Mouse (Mus musculus) splenic B cell, adult 2 months (primary cell): ENCODE measurements at regions not wholly inside any gene's neighbourhood (a gene's known extent, or its start where the extent isn't known, plus 50 kb on each side); places are given as distances from the start of the nearest gene placed in this dataset.

Experiments used
- DNase-seq: peaks from one replicate; pipeline ENCODE4 v3.0.0-alpha.2; 2011; ENCODE audit warnings: low read depth, low spot score
- H3K27me3 ChIP-seq: 2 replicates; pipeline ENCODE4 v1.6.1; 2012; ENCODE audit warnings: mild to moderate bottlenecking, low read length, moderate library complexity, mixed read lengths; ENCODE audit not compliant: control insufficient read depth, poor library complexity, insufficient read depth, severe bottlenecking
- H3K36me3 ChIP-seq: 2 replicates; pipeline ENCODE4 v1.6.1; 2012; ENCODE audit warnings: mild to moderate bottlenecking, low read length, moderate library complexity, mixed read lengths; ENCODE audit not compliant: control insufficient read depth, poor library complexity, insufficient read depth, severe bottlenecking

DNA sequence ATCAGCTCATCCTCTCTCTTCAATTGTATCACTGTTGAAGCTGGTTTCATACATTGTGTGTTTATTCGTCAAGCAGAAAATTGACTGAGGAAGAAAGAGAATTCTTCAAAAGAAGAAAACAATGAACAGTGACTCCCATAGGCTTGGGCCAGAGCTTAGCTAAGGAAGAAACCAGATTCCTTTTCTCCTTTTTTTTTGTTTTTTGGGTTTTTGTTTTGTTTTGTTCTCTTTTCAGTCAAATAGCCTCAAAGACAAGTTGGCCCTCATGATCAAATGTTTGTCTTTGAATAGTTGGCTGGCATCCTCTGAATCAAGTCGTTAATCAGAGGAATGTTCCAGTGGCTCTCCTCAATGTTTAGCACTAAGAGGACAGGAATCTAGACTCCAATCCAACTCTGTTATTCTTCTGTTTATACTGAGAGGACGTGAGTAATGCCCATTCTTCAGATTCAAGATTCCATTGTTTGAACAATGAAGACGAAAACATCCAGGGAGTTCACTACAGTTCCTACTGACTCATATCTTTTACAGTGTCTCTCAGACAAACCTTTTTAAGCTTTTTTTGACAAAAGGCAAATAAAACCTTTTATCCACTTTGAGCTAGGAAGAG lies 86.1 kb upstream of the Adgrl4 start:
- no peaks in the 10 kb centered on the region for H3K36me3 ChIP-seq
- no peaks in the 10 kb centered on the region for H3K27me3 ChIP-seq
- no peak for DNase-seq

GRCm38 (mm10) chr3:151366302-151366701 lies 71.4 kb upstream of the Adgrl4 start:
- Histone ChIP-seq H3K27me3 (no peaks in the 10 kb centered on the region), H3K36me3 (no peaks in the 10 kb centered on the region)
- DNase-seq = no peak

- H3K27me3 ChIP-seq = no peaks in the 10 kb centered on the region
- no peaks in the 10 kb centered on the region for H3K36me3 ChIP-seq
- DNase-seq = no peak
Observed at GRCm38 (mm10) chr3:151366707-151367306, 70.9 kb upstream of the Adgrl4 start.

DNA sequence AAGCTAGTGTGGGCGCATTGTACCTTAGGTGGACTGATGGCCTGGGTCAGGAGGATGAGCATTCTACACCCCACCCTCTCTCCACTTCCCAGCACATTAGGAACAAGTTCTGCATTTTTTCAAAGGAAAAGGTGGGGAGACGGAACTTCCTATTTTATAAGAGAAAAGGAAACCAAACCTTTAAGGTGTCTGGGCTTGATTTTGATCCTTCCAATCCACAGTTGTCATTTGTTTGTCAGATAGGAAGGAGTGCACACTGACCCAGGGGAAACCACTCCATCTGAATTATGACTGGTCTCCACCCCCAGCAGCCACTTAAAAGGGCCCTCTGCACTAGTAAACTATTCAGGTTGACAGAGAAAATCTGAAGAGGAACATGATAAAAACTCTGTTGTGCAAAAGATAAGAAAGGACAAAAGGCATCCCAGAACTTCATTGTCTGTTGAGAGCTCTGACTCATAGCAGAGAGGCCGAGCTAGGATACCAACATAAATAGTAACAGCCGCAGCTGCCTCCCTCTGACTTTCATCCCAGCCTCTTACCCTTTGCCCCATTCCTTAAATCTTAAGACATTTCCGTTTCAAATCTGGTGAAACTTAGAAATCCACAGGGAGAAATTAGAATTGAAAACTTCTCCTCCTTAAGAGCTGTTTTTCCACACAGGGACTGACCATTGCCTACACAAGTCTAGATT lies 54.2 kb upstream of the Adgrl4 start:
- H3K36me3 ChIP-seq = no peaks in the 10 kb centered on the region
- DNase-seq = no peak
- H3K27me3 ChIP-seq = no peaks in the 10 kb centered on the region

DNA sequence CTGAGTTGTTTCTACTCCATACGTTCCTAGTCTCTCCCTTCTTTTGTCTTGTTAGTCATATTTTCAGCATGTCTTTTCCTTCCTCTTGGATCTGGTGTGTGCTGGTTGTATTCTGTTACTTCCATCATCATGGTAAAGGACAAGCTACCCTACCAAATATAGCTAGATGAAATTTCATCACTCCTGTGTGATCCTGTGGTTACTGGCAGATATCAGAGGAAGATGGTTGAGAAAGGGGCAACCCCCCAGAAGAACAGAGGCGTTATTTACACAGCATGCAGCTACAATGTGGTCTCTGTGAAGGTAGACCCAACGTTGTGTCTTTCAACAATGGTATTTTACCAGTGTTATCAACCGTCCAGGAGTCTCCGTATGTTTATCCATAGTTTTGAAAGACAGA lies 52.8 kb upstream of the Adgrl4 start:
- H3K36me3 ChIP-seq = no peaks in the 10 kb centered on the region
- no peak for DNase-seq
- H3K27me3 ChIP-seq = no peaks in the 10 kb centered on the region

DNA sequence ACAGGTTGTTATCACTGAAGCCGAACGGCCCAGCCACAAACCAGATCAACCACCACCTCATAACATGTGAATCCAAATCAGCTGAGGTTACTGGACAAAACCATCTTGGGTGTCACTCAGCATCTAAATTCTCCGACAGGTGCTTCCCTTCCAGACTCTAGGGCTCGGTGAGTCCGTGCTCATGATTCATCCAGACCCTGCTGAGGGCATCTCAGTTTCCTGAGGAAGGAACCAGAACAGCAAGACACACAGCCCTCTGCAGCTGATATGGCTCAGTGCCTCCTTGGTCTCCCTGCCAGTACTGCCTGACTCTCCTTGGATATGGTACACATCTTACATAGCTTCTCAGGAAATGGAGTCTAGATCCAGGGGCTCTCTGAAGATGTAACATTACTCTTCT lies 51.6 kb upstream of the Adgrl4 start:
- no peak for DNase-seq
- no peaks in the 10 kb centered on the region for H3K36me3 ChIP-seq

More for the DNA sequence above, 51.6 kb upstream of the Adgrl4 start:
- H3K27me3 ChIP-seq = no peaks in the 10 kb centered on the region
